Mouse (Mus musculus) activated CD4-positive, CD25-positive, alpha-beta regulatory T cell, adult 4 months (primary cell): ENCODE data around the gene Nup88. TPM values are rescaled to one million over a fixed set of nuclear protein-coding genes. Genes with fewer than 3 reads are reported as not detected.
"Not testable (repeated sequence)": the region's sequence is repeated elsewhere in the genome, so short reads cannot be mapped to it uniquely, and the experiment has no call there.

ENCODE experiments used
- ATAC-seq: one replicate; pipeline ENCODE4 v1.8.0; 2017
- polyA plus RNA-seq, 2 experiments: library from polyadenylated mRNA; unstranded; fragments of 100-300 nt; shearing (Covaris generic); gene quantifications; one replicate each; pipeline ENCODE4 v1.2.1; 2017

Gene Nup88
- polyA plus RNA-seq, 2 experiments from 2014 or later = 65.6 to 75.9 TPM

GRCm38 (mm10) chr11:70969271-70969794 lies 440 bp downstream of the Nup88 start:
- no peak for ATAC-seq

- ATAC-seq = no peak
These were observed 5.4 kb downstream of the Nup88 start for GRCm38 (mm10) chr11:70964222-70964907.

- no peak for ATAC-seq
These were observed 8.8 kb downstream of the Nup88 start for GRCm38 (mm10) chr11:70960786-70961554.

GRCm38 (mm10) chr11:70954711-70955110 lies 15.1 kb downstream of the Nup88 start:
- no peak for ATAC-seq

- no peak for ATAC-seq
These were observed 24.6 kb downstream of the Nup88 start for GRCm38 (mm10) chr11:70944935-70945817.

- no peak for ATAC-seq
These were observed 26.1 kb downstream of the Nup88 start for GRCm38 (mm10) chr11:70943651-70944050.

GRCm38 (mm10) chr11:70942596-70942995 lies 27.2 kb downstream of the Nup88 start:
- no peak for ATAC-seq

- no peak for ATAC-seq
These were observed 34.5 kb downstream of the Nup88 start for GRCm38 (mm10) chr11:70935316-70935715.

- ATAC-seq = no peak
These were observed 38.3 kb downstream of the Nup88 start for GRCm38 (mm10) chr11:70931461-70931860.

- no peak for ATAC-seq
These were observed 50.2 kb downstream of the Nup88 start for GRCm38 (mm10) chr11:70919524-70919923.

- no peak for ATAC-seq
These were observed 51.9 kb downstream of the Nup88 start for GRCm38 (mm10) chr11:70917896-70918295.

GRCm38 (mm10) chr11:70911920-70912319 lies 57.9 kb downstream of the Nup88 start:
- no peak for ATAC-seq

- no peak for ATAC-seq
These were observed 58.5 kb downstream of the Nup88 start for GRCm38 (mm10) chr11:70911323-70911722.

GRCm38 (mm10) chr11:70906681-70907080 lies 63.1 kb downstream of the Nup88 start:
- no peak for ATAC-seq

GRCm38 (mm10) chr11:70898182-70898581 lies 71.6 kb downstream of the Nup88 start:
- not testable (repeated sequence) for ATAC-seq

- no peak for ATAC-seq
These were observed 72.1 kb downstream of the Nup88 start for GRCm38 (mm10) chr11:70897680-70898079.

Other genes starting within 250 kb of the Nup88 start
- 1 to 10 TPM; 3.9 to 5.4 TPM for gene Zfp3, start 205.8 kb downstream of the Nup88 start, polyA plus RNA-seq
- under 1 TPM in 1 of 2 experiments, not detected in 1; 0.64 TPM for gene Scimp, start 157.4 kb downstream of the Nup88 start, polyA plus RNA-seq
- gene Rabep1, start 125.2 kb downstream of the Nup88 start, polyA plus RNA-seq = 10 to 100 TPM in 1 of 2 experiments, 1 to 10 TPM in 1; 9.4 to 10.8 TPM
- 10 to 100 TPM; 49.9 to 74.5 TPM for gene Rpain, start 240 bp upstream of the Nup88 start, polyA plus RNA-seq
- 10 to 100 TPM; 18.4 to 22.1 TPM for gene C1qbp, start 13.1 kb upstream of the Nup88 start, polyA plus RNA-seq
- gene Dhx33, start 34.5 kb upstream of the Nup88 start, polyA plus RNA-seq = 1 to 10 TPM; 5.2 to 5.7 TPM
- gene Mis12, start 49.6 kb upstream of the Nup88 start, polyA plus RNA-seq = 10 to 100 TPM; 14.3 to 22.6 TPM
- 100 to 1,000 TPM; 128 to 130 TPM for gene Derl2, start 49.9 kb upstream of the Nup88 start, polyA plus RNA-seq
- 10 to 100 TPM in 1 of 2 experiments, 1 to 10 TPM in 1; 9.0 to 22.7 TPM for gene 6330403K07Rik, start 63.5 kb upstream of the Nup88 start, polyA plus RNA-seq
- gene Nlrp1a, start 174.7 kb upstream of the Nup88 start, polyA plus RNA-seq = under 1 TPM in 1 of 2 experiments, not detected in 1; 0.32 TPM